Mouse (Mus musculus) cerebellum, adult 2 months (tissue): ENCODE measurements around the gene Runx3. TPM values are rescaled to one million over a fixed set of nuclear protein-coding genes. Genes with fewer than 3 reads are reported as not detected.

ENCODE experiments used
- DNase-seq, 2 experiments: peaks; one replicate each; pipeline ENCODE4 v3.0.0; 2021
- H3K27ac ChIP-seq: fragments of 200-500 bp; 2 replicates; pipeline ENCODE4 v1.5.1; 2012; ENCODE audit warnings: low read length, control low read depth, inconsistent platforms; ENCODE audit not compliant: insufficient read depth
- H3K27me3 ChIP-seq: fragments of 200-500 bp; 2 replicates; pipeline ENCODE4 v1.6.1; 2012; ENCODE audit warnings: inconsistent platforms, mild to moderate bottlenecking, low read length, moderate library complexity; ENCODE audit not compliant: control insufficient read depth, insufficient read depth
- H3K4me1 ChIP-seq: fragments of 200-500 bp; 2 replicates; pipeline ENCODE4 v1.6.1; 2011; ENCODE audit warnings: low read length; ENCODE audit not compliant: control insufficient read depth, insufficient read depth
- H3K4me3 ChIP-seq: fragments of 200-500 bp; replicated peaks from 2 replicates; pipeline ENCODE3; 2011; ENCODE audit warnings: mild to moderate bottlenecking, low read depth, low read length, control low read depth; ENCODE audit not compliant: insufficient read depth
- CTCF ChIP-seq: fragments of 200-500 bp; IDR thresholded peaks from 2 replicates; pipeline ENCODE4 v1.5.1; 2011; ENCODE audit warnings: low read depth, mild to moderate bottlenecking, control low read depth, low read length, moderate library complexity, borderline replicate concordance; ENCODE audit not compliant: insufficient read depth
- POLR2A ChIP-seq: fragments of 200-500 bp; IDR thresholded peaks from 2 replicates; pipeline ENCODE4 v1.6.1; 2011; ENCODE audit warnings: low read length, control low read depth, borderline replicate concordance; ENCODE audit not compliant: insufficient read depth
- WGBS: fragments of 180-500 bp; shearing (Covaris S2); methylation state at CpG from one replicate; pipeline ENCODE4 v1.1.7; 2018; 5-methylcytosine and 5-hydroxymethylcytosine counted together
- polyA plus RNA-seq: library from polyadenylated mRNA; depleted of rRNA; stranded (reverse); fragments of >200 nt; gene quantifications from 2 replicates; pipeline ENCODE4 v1.2.3, GENCODE M21; 2012

Gene Runx3
- polyA plus RNA-seq, 1 experiment = not detected

GRCm38 (mm10) chr4:135080641-135080920 lies 39.9 kb upstream of the Runx3 start:
- Histone ChIP-seq H3K4me1 (no peaks in the 10 kb centered on the region), H3K4me3 (no peak overlapping the region), H3K27me3 (no peaks in the 10 kb centered on the region), H3K27ac (no peak overlapping the region)
- DNase-seq = no peak
- TF ChIP-seq CTCF (no peak), POLR2A (no peak)
- WGBS = 88% methylated on average over 7 of the region's 7 CpGs

- Histone ChIP-seq H3K27ac (no peak overlapping the region), H3K4me3 (no peak overlapping the region), H3K27me3 (no peaks in the 10 kb centered on the region), H3K4me1 (no peaks in the 10 kb centered on the region)
- no peak for DNase-seq
- WGBS = 82% methylated on average over 6 of the region's 6 CpGs
- no peak for TF ChIP-seq CTCF
- no peak for TF ChIP-seq POLR2A
Measured at GRCm38 (mm10) chr4:135083089-135083488, 37.4 kb upstream of the Runx3 start.

GRCm38 (mm10) chr4:135085077-135085853 lies 35.2 kb upstream of the Runx3 start:
- no peak overlapping the region for H3K4me3 ChIP-seq
- WGBS = 81% methylated on average over 13 of the region's 13 CpGs

GRCm38 (mm10) chr4:135090613-135091012 lies 29.8 kb upstream of the Runx3 start:
- TF ChIP-seq POLR2A = no peak
- no peak for TF ChIP-seq CTCF

More at GRCm38 (mm10) chr4:135085077-135085853, 35.2 kb upstream of the Runx3 start:
- TF ChIP-seq POLR2A (no peak), CTCF (0 out of 2 replicates have a peak, but pooled peaks have one; percentile 12)
- H3K4me1 ChIP-seq = no peaks in the 10 kb centered on the region
- no peak overlapping the region for H3K27ac ChIP-seq
- DNase-seq = no peak
- H3K27me3 ChIP-seq = no peaks in the 10 kb centered on the region

GRCm38 (mm10) chr4:135092871-135093270 lies 27.6 kb upstream of the Runx3 start:
- TF ChIP-seq POLR2A (no peak), CTCF (no peak)

More at GRCm38 (mm10) chr4:135090613-135091012, 29.8 kb upstream of the Runx3 start:
- no peaks in the 10 kb centered on the region for H3K4me1 ChIP-seq
- WGBS = 46% methylated on average over 13 of the region's 13 CpGs
- H3K4me3 ChIP-seq = no peak overlapping the region
- DNase-seq = no peak
- H3K27ac ChIP-seq = no peak overlapping the region
- no peaks in the 10 kb centered on the region for H3K27me3 ChIP-seq

GRCm38 (mm10) chr4:135095693-135096092 lies 24.8 kb upstream of the Runx3 start:
- Histone ChIP-seq H3K27me3 (no peaks in the 10 kb centered on the region), H3K27ac (no peak overlapping the region), H3K4me1 (no peaks in the 10 kb centered on the region), H3K4me3 (no peak overlapping the region)
- no peak for DNase-seq
- TF ChIP-seq POLR2A = no peak
- no peak for TF ChIP-seq CTCF
- WGBS = 69% methylated on average over 8 of the region's 8 CpGs

More at GRCm38 (mm10) chr4:135092871-135093270, 27.6 kb upstream of the Runx3 start:
- H3K27me3 ChIP-seq = no peaks in the 10 kb centered on the region
- H3K4me1 ChIP-seq = no peaks in the 10 kb centered on the region
- no peak overlapping the region for H3K4me3 ChIP-seq
- no peak for DNase-seq
- H3K27ac ChIP-seq = no peak overlapping the region
- 21% methylated on average over 3 of the region's 3 CpGs for WGBS

GRCm38 (mm10) chr4:135097910-135098891 lies 22.3 kb upstream of the Runx3 start:
- no peaks in the 10 kb centered on the region for H3K4me1 ChIP-seq
- H3K4me3 ChIP-seq = no peak overlapping the region
- TF ChIP-seq POLR2A (no peak), CTCF (no peak)
- no peak for DNase-seq
- H3K27ac ChIP-seq = no peak overlapping the region
- 74% methylated on average over 17 of the region's 17 CpGs for WGBS
- H3K27me3 ChIP-seq = no peaks in the 10 kb centered on the region
